8 mouse cellular contexts compared by ENCODE assay signal in genomic region chr15:85315378-85316025, GRCm38 (mm10). TPM values are rescaled to one million over a fixed set of nuclear protein-coding genes. Genes with fewer than 3 reads are reported as not detected.
DNase-seq lines count a peak whose midpoint lies in the region; ATAC-seq and TF ChIP-seq lines count a peak whose summit lies in the region.

No protein-coding gene starts in this region.

- DNase-seq in CD4-positive helper T cell, adult 2 months (ENCODE audit: low read depth, low spot score): peak; percentile 58
- peak; percentile 82 to 84 for DNase-seq in adrenal gland, postnatal 36 days
- DNase-seq in layer of hippocampus, adult 11-12 months (ENCODE audit: low spot score): peak; percentile 87
- DNase-seq in lung, postnatal 0 days (ENCODE audit: low spot score): peak; percentile 79
- DNase-seq in retina, adult 2 months (ENCODE audit: low read depth, low spot score): peak; percentile 37
- peak; percentile 62 to 69 for DNase-seq in thymus, postnatal 36 days

- H3K4me3 ChIP-seq in embryonic facial prominence, embryonic 15.5 days (replicated peaks): no peak overlapping the region
- no peak overlapping the region for H3K4me3 ChIP-seq in heart, embryonic 12.5 days
- no peak overlapping the region for H3K4me3 ChIP-seq in lung, postnatal 0 days (ENCODE audit: low read depth, low read length)

- H3K9ac ChIP-seq in embryonic facial prominence, embryonic 15.5 days: no peak overlapping the region
- no peak overlapping the region for H3K9ac ChIP-seq in heart, embryonic 12.5 days
- no peak overlapping the region for H3K9ac ChIP-seq in lung, postnatal 0 days (replicated peaks; ENCODE audit: low read depth)

- no peak for TF ChIP-seq EP300 in lung, postnatal 0 days (IDR thresholded peaks at IDR 0.05)

- WGBS in embryonic facial prominence, embryonic 15.5 days: 26% methylated on average over 13 of the region's 13 CpGs
- 46% methylated on average over 12 of the region's 13 CpGs for WGBS in heart, embryonic 12.5 days
- WGBS in lung, postnatal 0 days: 32% methylated on average over 12 of the region's 13 CpGs

- H3K4me1 ChIP-seq in embryonic facial prominence, embryonic 15.5 days: 0 out of 2 replicates have a peak, but pooled peaks cover 2% of the 10 kb centered on the region
- no peaks in the 10 kb centered on the region for H3K4me1 ChIP-seq in heart, embryonic 12.5 days (replicated peaks)
- no peaks in the 10 kb centered on the region for H3K4me1 ChIP-seq in lung, postnatal 0 days (ENCODE audit: insufficient read depth, low read depth, low read length)

- TF ChIP-seq CTCF in lung, postnatal 0 days (IDR thresholded peaks at IDR 0.05): peak; percentile 92

- no peaks in the 10 kb centered on the region for H3K9me3 ChIP-seq in embryonic facial prominence, embryonic 15.5 days (replicated peaks)
- H3K9me3 ChIP-seq in heart, embryonic 12.5 days (replicated peaks): no peaks in the 10 kb centered on the region
- H3K9me3 ChIP-seq in lung, postnatal 0 days (ENCODE audit: low read length): no peaks in the 10 kb centered on the region

- H3K4me2 ChIP-seq in embryonic facial prominence, embryonic 15.5 days (replicated peaks): no peak overlapping the region
- no peak overlapping the region for H3K4me2 ChIP-seq in heart, embryonic 12.5 days
- H3K4me2 ChIP-seq in lung, postnatal 0 days (replicated peaks; ENCODE audit: low read depth, low read length): no peak overlapping the region

- ATAC-seq in embryonic facial prominence, embryonic 15.5 days (ENCODE audit: insufficient number of reproducible peaks, low FRiP score, low TSS enrichment, low read depth): peak; percentile 64; the same call in 1 of the 2 replicates
- ATAC-seq in heart, embryonic 12.5 days (ENCODE audit: insufficient number of reproducible peaks, low FRiP score): 0 out of 2 replicates have a peak, but pooled peaks have one; percentile 48
- ATAC-seq in lung, postnatal 0 days: peak; percentile 64

- 0 out of 2 replicates have a peak, but pooled peaks cover 8% of the 10 kb centered on the region for H3K27me3 ChIP-seq in embryonic facial prominence, embryonic 15.5 days
- peaks cover 48% of the 10 kb centered on the region for H3K27me3 ChIP-seq in heart, embryonic 12.5 days (replicated peaks)
- H3K27me3 ChIP-seq in lung, postnatal 0 days (replicated peaks; ENCODE audit: insufficient read depth, low read length): no peaks in the 10 kb centered on the region

- H3K27ac ChIP-seq in embryonic facial prominence, embryonic 15.5 days (replicated peaks): no peak overlapping the region
- H3K27ac ChIP-seq in heart, embryonic 12.5 days (ENCODE audit: poor library complexity, severe bottlenecking): no peak overlapping the region
- H3K27ac ChIP-seq in lung, postnatal 0 days (ENCODE audit: low read length): no peak overlapping the region

- no peaks in the 10 kb centered on the region for H3K36me3 ChIP-seq in embryonic facial prominence, embryonic 15.5 days
- H3K36me3 ChIP-seq in heart, embryonic 12.5 days: no peaks in the 10 kb centered on the region
- no peaks in the 10 kb centered on the region for H3K36me3 ChIP-seq in lung, postnatal 0 days (ENCODE audit: insufficient read depth, low read length)

RNA-seq across cellular contexts. Expression of gene Atxn10, which starts 20.5 kb away (rescaled TPM):
- 100 to 1,000 TPM; 120 to 137 TPM for total RNA-seq in adrenal gland, postnatal 36 days (2021)
- polyA plus RNA-seq in embryonic facial prominence, embryonic 15.5 days (2015; fragmentation: Nextera tagmentation; extraction: Ambion mirVana): 260 and 269 TPM in 2 replicates
- 240 and 241 TPM in 2 replicates for polyA plus RNA-seq in heart, embryonic 12.5 days (2016; fragmentation: Nextera tagmentation; extraction: Ambion mirVana)
- 190 and 211 TPM in 2 replicates for polyA plus RNA-seq in lung, postnatal 0 days (2015; fragmentation: Nextera tagmentation; extraction: Ambion mirVana)

Comparison
In these comparisons a context has a peak if more than half of its experiments do, and no peak if none do; other contexts are left out.
1. DNase-seq: peak in every context shown above with its lines; median percentile 87 in layer of hippocampus, adult 11-12 months; 83 in adrenal gland, postnatal 36 days; 79 in lung, postnatal 0 days; 66 in thymus, postnatal 36 days; 58 in CD4-positive helper T cell, adult 2 months; 37 in retina, adult 2 months.